Mouse (Mus musculus) lung, embryonic 14.5 days (tissue): Measurements from ENCODE around the gene Galnt10. TPM values are rescaled to one million over a fixed set of nuclear protein-coding genes. Genes with fewer than 3 reads are reported as not detected.

Source experiments
- ATAC-seq: fragments of 200-750 bp; cut with Nextera tagmentation; 2 replicates; pipeline ENCODE4 v1.8.0; 2017; ENCODE audit warnings: mild to moderate bottlenecking, moderate TSS enrichment, moderate library complexity; ENCODE audit not compliant: insufficient read depth
- DNase-seq: peaks from one replicate; pipeline ENCODE4 v3.0.0-alpha.2; 2015
- H3K27ac ChIP-seq: fragments of 300-500 bp; sonication (generic); 2 replicates; pipeline ENCODE4 v1.5.1; 2014; ENCODE audit warnings: low read depth, mild to moderate bottlenecking, moderate library complexity
- H3K27me3 ChIP-seq: fragments of 300-500 bp; sonication (generic); 2 replicates; pipeline ENCODE4 v1.6.1; 2014; ENCODE audit warnings: low read length, control low read depth; ENCODE audit not compliant: insufficient read depth
- H3K36me3 ChIP-seq: fragments of 300-500 bp; sonication (generic); 2 replicates; pipeline ENCODE4 v1.6.1; 2014; ENCODE audit warnings: control low read depth; ENCODE audit not compliant: insufficient read depth
- H3K4me1 ChIP-seq: fragments of 300-500 bp; sonication (generic); 2 replicates; pipeline ENCODE4 v1.6.1; 2014; ENCODE audit warnings: antibody characterized with exemption, control low read depth; ENCODE audit not compliant: insufficient read depth
- H3K4me2 ChIP-seq: fragments of 300-500 bp; sonication (generic); 2 replicates; pipeline ENCODE4 v1.6.1; 2014; ENCODE audit warnings: mild to moderate bottlenecking
- H3K4me3 ChIP-seq: fragments of 300-500 bp; sonication (generic); 2 replicates; pipeline ENCODE4 v1.5.1; 2014; ENCODE audit warnings: low read depth, low read length
- H3K9ac ChIP-seq: fragments of 300-500 bp; sonication (generic); 2 replicates; pipeline ENCODE4 v1.6.1; 2014
- H3K9me3 ChIP-seq: fragments of 300-500 bp; sonication (generic); 2 replicates; pipeline ENCODE4 v1.6.1; 2016; ENCODE audit warnings: low read depth, low read length, control low read depth
- CTCF ChIP-seq: IDR thresholded peaks from 2 replicates; pipeline ENCODE4 v1.5.1; 2016; ENCODE audit warnings: antibody characterized with exemption, low read depth
- WGBS: fragments of 180-500 bp; shearing (Covaris S2); extraction: QIAGEN DNeasy Blood & Tissue Kit; methylation state at CpG from one replicate; pipeline ENCODE4 v1.1.7; 2014; 5-methylcytosine and 5-hydroxymethylcytosine counted together
- polyA plus RNA-seq: library from polyadenylated mRNA; unstranded; fragments of >200 nt; fragmentation: Nextera tagmentation; extraction: Ambion mirVana; gene quantifications from 2 replicates; pipeline ENCODE4 v1.2.1, GENCODE M21; 2014

The Galnt10 gene
- polyA plus RNA-seq, 1 experiment from 2014 or later: 11.9 TPM

- no peak for TF ChIP-seq CTCF
These were observed 18.0 kb downstream of the Galnt10 start for GRCm38 (mm10) chr11:57663271-57663670.

GRCm38 (mm10) chr11:57664741-57665140 lies 19.5 kb downstream of the Galnt10 start:
- WGBS: 80% methylated on average over 5 of the region's 5 CpGs
- Histone ChIP-seq H3K9me3 (no peaks in the 10 kb centered on the region), H3K36me3 (no peaks in the 10 kb centered on the region), H3K9ac (no peak overlapping the region), H3K4me2 (no peak overlapping the region), H3K4me3 (no peak overlapping the region), H3K4me1 (no peaks in the 10 kb centered on the region), H3K27ac (no peak overlapping the region), H3K27me3 (no peaks in the 10 kb centered on the region)
- ATAC-seq (no peak), DNase-seq (no peak)
- TF ChIP-seq CTCF: no peak

More at GRCm38 (mm10) chr11:57663271-57663670, 18.0 kb downstream of the Galnt10 start:
- no peaks in the 10 kb centered on the region for H3K4me1 ChIP-seq
- no peak for DNase-seq
- H3K4me2 ChIP-seq: no peak overlapping the region
- H3K4me3 ChIP-seq: no peak overlapping the region
- no peak overlapping the region for H3K9ac ChIP-seq
- H3K9me3 ChIP-seq: no peaks in the 10 kb centered on the region
- no peaks in the 10 kb centered on the region for H3K36me3 ChIP-seq
- ATAC-seq: no peak
- H3K27ac ChIP-seq: no peak overlapping the region
- WGBS: 82% methylated on average over 12 of the region's 12 CpGs
- H3K27me3 ChIP-seq: no peaks in the 10 kb centered on the region

GRCm38 (mm10) chr11:57668271-57668670 lies 23.0 kb downstream of the Galnt10 start:
- DNase-seq (no peak), ATAC-seq (no peak)
- no peak for TF ChIP-seq CTCF
- WGBS: 83% methylated on average over 8 of the region's 8 CpGs
- Histone ChIP-seq H3K9me3 (no peaks in the 10 kb centered on the region), H3K9ac (no peak overlapping the region), H3K27ac (no peak overlapping the region), H3K27me3 (no peaks in the 10 kb centered on the region), H3K4me1 (peaks cover 13% of the 10 kb centered on the region; the same call in 1 of the 2 replicates), H3K4me2 (no peak overlapping the region), H3K4me3 (no peak overlapping the region), H3K36me3 (no peaks in the 10 kb centered on the region)

GRCm38 (mm10) chr11:57669522-57669921 lies 24.3 kb downstream of the Galnt10 start:
- Histone ChIP-seq H3K4me3 (no peak overlapping the region), H3K9me3 (no peaks in the 10 kb centered on the region), H3K27ac (no peak overlapping the region), H3K36me3 (no peaks in the 10 kb centered on the region), H3K27me3 (no peaks in the 10 kb centered on the region), H3K4me2 (no peak overlapping the region), H3K9ac (no peak overlapping the region), H3K4me1 (peaks cover 22% of the 10 kb centered on the region; the same call in 1 of the 2 replicates)
- 76% methylated on average over 6 of the region's 6 CpGs for WGBS
- TF ChIP-seq CTCF: no peak
- ATAC-seq: no peak
- no peak for DNase-seq

GRCm38 (mm10) chr11:57671120-57671697 lies 26.0 kb downstream of the Galnt10 start:
- H3K36me3 ChIP-seq: no peaks in the 10 kb centered on the region
- 8% methylated on average over 5 of the region's 5 CpGs for WGBS
- no peaks in the 10 kb centered on the region for H3K27me3 ChIP-seq
- H3K4me3 ChIP-seq: no peak overlapping the region
- no peak overlapping the region for H3K9ac ChIP-seq
- ATAC-seq: peak; percentile 32; the same call in 1 of the 2 replicates
- no peak for DNase-seq
- no peaks in the 10 kb centered on the region for H3K9me3 ChIP-seq
- H3K4me2 ChIP-seq: no peak overlapping the region
- H3K27ac ChIP-seq: no peak overlapping the region
- peaks cover 23% of the 10 kb centered on the region; the same call in 1 of the 2 replicates for H3K4me1 ChIP-seq
- no peak for TF ChIP-seq CTCF

- H3K36me3 ChIP-seq: no peaks in the 10 kb centered on the region
- TF ChIP-seq CTCF: no peak
- H3K4me1 ChIP-seq: peaks cover 23% of the 10 kb centered on the region; the same call in 1 of the 2 replicates
- ATAC-seq (peak; percentile 25; the same call in 1 of the 2 replicates), DNase-seq (peak; percentile 53)
- 37% methylated on average over 10 of the region's 10 CpGs for WGBS
- no peak overlapping the region for H3K9ac ChIP-seq
- H3K27me3 ChIP-seq: no peaks in the 10 kb centered on the region
- H3K4me2 ChIP-seq: no peak overlapping the region
- H3K9me3 ChIP-seq: no peaks in the 10 kb centered on the region
- H3K27ac ChIP-seq: no peak overlapping the region
- no peak overlapping the region for H3K4me3 ChIP-seq
These were observed 26.6 kb downstream of the Galnt10 start for GRCm38 (mm10) chr11:57671797-57672196.

- DNase-seq (no peak), ATAC-seq (no peak)
- Histone ChIP-seq H3K27ac (no peak overlapping the region), H3K4me1 (peaks cover 23% of the 10 kb centered on the region; the same call in 1 of the 2 replicates), H3K4me2 (no peak overlapping the region), H3K9ac (no peak overlapping the region), H3K36me3 (no peaks in the 10 kb centered on the region), H3K27me3 (no peaks in the 10 kb centered on the region), H3K9me3 (no peaks in the 10 kb centered on the region), H3K4me3 (no peak overlapping the region)
- no peak for TF ChIP-seq CTCF
- 75% methylated on average over 9 of the region's 9 CpGs for WGBS
These were observed 27.8 kb downstream of the Galnt10 start for GRCm38 (mm10) chr11:57672995-57673394.
